Mouse (Mus musculus) frontal cortex, adult 2 months (tissue): ENCODE results near the gene Chrne. TPM values are rescaled to one million over a fixed set of nuclear protein-coding genes. Genes with fewer than 3 reads are reported as not detected.
"Not testable (repeated sequence)": the region's sequence is repeated elsewhere in the genome, so short reads cannot be mapped to it uniquely, and the experiment has no call there.

ENCODE experiments used
- DNase-seq, 2 experiments: peaks; one replicate each; pipeline ENCODE4 v3.0.0; 2022; ENCODE audit warnings: low spot score in 1 of 2; ENCODE audit errors: extremely low spot score in 1 of 2
- polyA plus RNA-seq: library from polyadenylated mRNA; depleted of rRNA; stranded (reverse); fragments of >200 nt; gene quantifications from 2 replicates; pipeline ENCODE4 v1.2.3, GENCODE M21; 2012; rRNA removed

Gene Chrne
- polyA plus RNA-seq, 1 experiment: 0.30 TPM

DNA sequence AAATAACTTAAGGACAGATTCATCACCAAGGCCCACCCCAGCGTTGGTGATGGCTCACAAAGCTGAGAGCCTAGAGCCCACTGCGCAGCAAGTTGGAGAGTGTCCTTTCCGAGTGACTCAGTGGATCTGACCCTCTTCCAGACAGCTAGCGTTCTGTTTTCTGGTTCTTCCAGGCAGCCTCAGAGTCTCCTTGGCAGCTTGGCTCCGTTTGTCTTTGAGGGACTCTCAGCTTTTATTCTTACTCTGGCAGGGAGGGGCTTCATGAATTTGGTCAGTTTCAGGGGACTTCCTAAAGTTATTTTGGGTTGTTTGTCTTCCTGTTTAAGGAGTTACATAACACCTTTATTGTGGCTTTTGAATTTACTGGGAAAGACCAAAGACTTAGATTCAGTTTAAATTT, 32.1 kb downstream of the Chrne start:
- no peak for DNase-seq

GRCm38 (mm10) chr11:70586261-70586660, 32.8 kb downstream of the Chrne start:
- DNase-seq: no peak

- no peak for DNase-seq
Observed at GRCm38 (mm10) chr11:70585457-70585856, 33.6 kb downstream of the Chrne start.

DNA sequence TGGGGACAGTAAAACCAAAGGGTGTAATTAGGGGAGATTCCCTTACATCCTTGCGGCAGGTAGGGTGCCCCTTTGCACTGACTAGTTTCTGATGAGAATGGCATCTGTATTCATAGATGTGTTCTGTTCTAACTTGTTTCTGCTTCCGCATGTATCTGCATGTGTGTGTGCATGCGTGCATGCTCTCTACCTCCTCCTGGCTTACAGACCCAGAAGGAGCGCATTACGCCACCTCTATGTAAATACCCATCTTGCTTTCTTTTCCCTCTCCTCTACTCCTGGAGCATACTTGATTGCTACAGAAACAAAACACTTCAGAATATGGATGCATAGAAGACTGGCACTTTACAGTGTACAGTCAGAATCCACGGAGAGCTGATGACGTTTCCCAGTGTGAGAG, 35.2 kb downstream of the Chrne start:
- no peak for DNase-seq

GRCm38 (mm10) chr11:70583022-70583714, 35.8 kb downstream of the Chrne start:
- DNase-seq: no peak

GRCm38 (mm10) chr11:70582196-70582595, 36.8 kb downstream of the Chrne start:
- no peak for DNase-seq

- no peak for DNase-seq
Observed at GRCm38 (mm10) chr11:70580921-70581320, 38.1 kb downstream of the Chrne start.

DNA sequence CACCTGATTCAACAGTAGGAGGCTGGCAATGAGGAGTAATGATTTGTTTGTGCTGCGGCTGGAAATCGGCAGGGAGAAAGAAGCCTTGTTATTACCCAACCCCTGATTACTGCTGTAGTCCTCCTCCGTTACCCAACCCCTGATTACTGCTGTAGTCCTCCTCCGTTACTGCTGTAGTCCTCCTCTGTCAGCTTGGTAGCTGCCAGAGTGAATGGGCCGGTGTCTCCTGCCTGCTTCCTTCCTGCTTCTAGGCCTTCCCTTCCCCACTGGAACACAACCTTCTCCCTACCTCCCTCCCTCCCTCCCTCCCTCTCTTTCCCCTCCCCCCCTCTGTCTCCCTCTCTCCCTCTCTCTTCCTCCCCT, 38.7 kb downstream of the Chrne start:
- DNase-seq: no peak

DNA sequence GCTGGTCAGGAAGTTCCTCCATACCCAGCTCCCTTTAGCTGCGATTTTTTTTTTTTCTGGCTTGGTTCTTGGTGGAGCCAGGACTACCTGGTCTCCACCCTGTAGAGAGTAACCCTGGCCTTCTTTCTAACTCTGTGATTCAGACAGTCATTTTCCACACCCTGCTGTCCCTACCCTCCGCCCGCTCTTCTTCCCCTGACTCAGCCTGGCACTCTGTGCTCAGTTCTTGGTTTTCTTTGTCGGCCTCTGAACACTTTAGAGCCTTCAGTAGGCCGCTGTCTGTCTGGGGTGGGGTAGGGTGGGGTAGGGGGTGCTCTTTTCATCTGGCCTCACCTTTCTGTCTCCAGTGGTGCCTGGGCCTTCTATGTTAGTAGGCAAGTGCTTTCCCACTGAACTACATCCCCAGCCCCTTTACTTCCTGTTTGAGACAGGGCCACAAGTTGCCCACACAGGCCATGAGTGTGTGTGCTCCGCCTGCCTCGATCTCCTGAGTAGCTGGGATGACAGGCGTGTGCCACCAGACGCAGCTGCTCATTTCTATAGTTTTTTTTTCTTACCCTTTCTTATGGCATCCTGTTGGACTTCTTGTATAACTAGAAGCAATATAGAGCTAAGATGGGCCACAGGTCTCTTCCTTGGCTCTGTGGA, 39.2 kb downstream of the Chrne start:
- DNase-seq: no peak

- DNase-seq: no peak
Observed at GRCm38 (mm10) chr11:70578962-70579361, 40.1 kb downstream of the Chrne start.

GRCm38 (mm10) chr11:70577201-70577600, 41.8 kb downstream of the Chrne start:
- no peak for DNase-seq

DNA sequence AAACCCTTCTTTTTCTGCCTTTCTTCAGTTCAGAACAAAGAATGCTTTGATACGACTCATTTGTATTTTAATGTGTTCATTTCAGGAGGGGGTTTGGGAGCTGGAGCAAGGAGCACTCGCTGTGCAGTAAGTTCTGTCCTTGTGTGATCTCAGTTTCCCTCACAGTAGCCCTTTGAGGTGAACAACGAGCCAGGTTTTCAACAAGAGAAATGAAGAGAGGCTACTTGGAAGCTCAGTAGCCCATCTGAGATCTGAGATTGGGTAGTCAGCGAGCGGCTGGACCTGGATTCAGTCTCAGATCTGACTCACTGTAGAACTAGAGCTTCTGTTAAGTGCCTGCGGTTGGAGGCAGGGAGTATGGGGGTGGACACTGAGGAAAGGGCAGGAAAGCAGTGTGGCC, 45.1 kb downstream of the Chrne start:
- peak in 1 of 2 experiments; percentile 48 for DNase-seq

- DNase-seq: no peak
Observed at GRCm38 (mm10) chr11:70572348-70572902, 46.6 kb downstream of the Chrne start.

DNA sequence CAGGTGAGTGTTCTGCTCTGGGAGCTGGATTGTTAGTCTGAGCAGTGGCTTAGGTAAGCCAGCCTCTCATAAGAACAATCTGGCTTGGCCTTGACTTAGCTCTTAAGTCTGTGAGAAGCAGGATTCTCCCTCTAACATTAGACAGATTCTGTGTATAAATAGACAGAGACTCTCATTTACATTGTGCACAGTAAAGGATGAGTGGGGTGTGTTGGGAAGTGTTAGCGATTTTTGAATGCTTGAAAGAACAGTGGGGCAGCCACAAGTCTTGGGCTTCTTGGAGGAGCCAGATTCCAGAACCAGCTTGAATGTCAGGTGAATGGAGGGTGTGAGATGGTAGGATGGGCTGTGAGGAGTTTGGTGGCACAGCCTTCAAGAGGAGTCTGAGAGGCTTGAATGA, 47.4 kb downstream of the Chrne start:
- peak; percentile 35 to 63 for DNase-seq

- not testable (repeated sequence) for DNase-seq
Observed at GRCm38 (mm10) chr11:70570614-70571013, 48.4 kb downstream of the Chrne start.

GRCm38 (mm10) chr11:70566586-70566985, 52.4 kb downstream of the Chrne start:
- DNase-seq: no peak

Other genes with a start within 250 kb of the Chrne start
- 19.3 and 20.9 TPM in 2 replicates for gene Pelp1, start 209.2 kb downstream of the Chrne start, polyA plus RNA-seq
- gene Arrb2, start 186.6 kb downstream of the Chrne start, polyA plus RNA-seq: 64.1 and 69.8 TPM in 2 replicates
- 15.8 and 17.3 TPM in 2 replicates for gene Med11, start 167.3 kb downstream of the Chrne start, polyA plus RNA-seq
- gene Zmynd15, start 159.8 kb downstream of the Chrne start, polyA plus RNA-seq: 0.57 and 0.72 TPM in 2 replicates
- 3.2 and 3.7 TPM in 2 replicates for gene Cxcl16, start 159.2 kb downstream of the Chrne start, polyA plus RNA-seq
- 0.65 and 1.1 TPM in 2 replicates for gene Tm4sf5, start 114.0 kb downstream of the Chrne start, polyA plus RNA-seq
- gene Vmo1, start 104.6 kb downstream of the Chrne start, polyA plus RNA-seq: 1.6 and 4.3 TPM in 2 replicates
- 0.13 TPM in 1 of 2 replicates, not detected in the other for gene Gltpd2, start 100.0 kb downstream of the Chrne start, polyA plus RNA-seq
- gene Psmb6, start 93.8 kb downstream of the Chrne start, polyA plus RNA-seq: 245 and 249 TPM in 2 replicates
- gene Gm40193, start 86.3 kb downstream of the Chrne start, polyA plus RNA-seq: not detected in 2 replicates
- gene Pld2, start 79.2 kb downstream of the Chrne start, polyA plus RNA-seq: 23.4 and 28.6 TPM in 2 replicates
- 285 and 322 TPM in 2 replicates for gene Mink1, start 56.3 kb downstream of the Chrne start, polyA plus RNA-seq
- gene 4930544D05Rik, start 3.4 kb downstream of the Chrne start, polyA plus RNA-seq: not detected in 2 replicates
- gene Gp1ba, start 19.9 kb upstream of the Chrne start, polyA plus RNA-seq: not detected in 2 replicates
- gene Rnf167, start 28.0 kb upstream of the Chrne start, polyA plus RNA-seq: 119 and 125 TPM in 2 replicates
- 132 and 138 TPM in 2 replicates for gene Slc25a11, start 28.3 kb upstream of the Chrne start, polyA plus RNA-seq
- gene Pfn1, start 35.4 kb upstream of the Chrne start, polyA plus RNA-seq: 273 and 299 TPM in 2 replicates
- gene Eno3, start 38.0 kb upstream of the Chrne start, polyA plus RNA-seq: 23.9 and 28.4 TPM in 2 replicates
- 93.4 and 104 TPM in 2 replicates for gene Spag7, start 50.2 kb upstream of the Chrne start, polyA plus RNA-seq
- 95.6 and 121 TPM in 2 replicates for gene Camta2, start 68.9 kb upstream of the Chrne start, polyA plus RNA-seq
- 3.5 and 3.9 TPM in 2 replicates for gene Inca1, start 80.9 kb upstream of the Chrne start, polyA plus RNA-seq
- 45.2 and 48.5 TPM in 2 replicates for gene Kif1c, start 81.3 kb upstream of the Chrne start, polyA plus RNA-seq
- 8.7 and 9.8 TPM in 2 replicates for gene Zfp3, start 145.0 kb upstream of the Chrne start, polyA plus RNA-seq
- 0.08 TPM in 1 of 2 replicates, not detected in the other for gene Scimp, start 193.4 kb upstream of the Chrne start, polyA plus RNA-seq
- gene Rabep1, start 225.6 kb upstream of the Chrne start, polyA plus RNA-seq: 35.3 and 40.6 TPM in 2 replicates